Mouse (Mus musculus): ENCODE measurements around the gene Sde2.

Sde2 gene

DNA sequence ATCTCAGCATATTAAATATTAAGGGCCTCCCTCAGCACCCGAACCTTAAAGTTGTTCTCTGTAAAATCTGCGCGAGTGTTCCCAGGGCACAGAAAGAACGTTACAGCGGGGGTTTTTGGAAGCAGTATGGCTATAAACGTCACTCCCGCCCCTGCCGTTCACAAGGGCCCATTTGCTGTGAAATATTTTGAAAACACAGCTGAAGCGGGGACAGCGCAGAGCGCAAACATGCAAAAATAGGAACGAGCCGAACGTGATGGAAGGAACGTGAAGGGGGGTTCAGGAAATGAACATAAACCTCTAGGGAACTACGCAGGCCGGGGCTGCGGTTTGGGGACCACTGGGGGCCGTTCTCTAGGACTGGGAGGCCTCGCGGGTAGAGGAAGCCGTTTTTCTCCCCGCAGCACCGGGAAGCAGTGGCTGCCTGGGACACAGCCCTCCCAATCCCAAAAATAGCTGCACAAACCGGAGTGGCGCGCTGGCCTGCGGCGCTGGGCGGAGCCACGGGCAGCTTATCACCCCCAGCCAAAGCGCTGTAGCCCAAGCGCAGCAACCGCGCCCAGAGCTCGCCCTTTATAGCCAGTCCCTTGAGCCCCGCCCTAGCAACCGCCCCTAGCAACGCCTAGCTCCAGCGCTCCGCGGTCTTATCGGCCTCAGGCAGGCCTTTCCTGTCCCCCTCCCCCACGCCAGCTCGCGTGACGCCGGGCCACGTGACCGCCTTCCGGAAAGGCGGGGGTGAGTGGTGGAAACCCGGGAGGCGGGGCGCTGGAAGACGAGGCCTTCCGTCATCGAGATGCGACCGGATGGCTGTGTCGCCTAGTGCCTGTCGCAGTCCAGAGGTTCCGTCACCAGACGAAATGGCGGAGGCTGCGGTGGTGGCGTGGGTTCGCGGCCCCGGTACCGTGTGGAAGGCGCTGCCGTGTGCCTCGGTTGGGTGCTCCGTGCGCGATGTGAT, at the start of gene Sde2:
Gene Sde2 (plus strand): TSS at position 812 of the 955 bp plus-strand sequence.
- peak; percentile 100 for DNase-seq (ENCODE audit: low spot score)

DNA sequence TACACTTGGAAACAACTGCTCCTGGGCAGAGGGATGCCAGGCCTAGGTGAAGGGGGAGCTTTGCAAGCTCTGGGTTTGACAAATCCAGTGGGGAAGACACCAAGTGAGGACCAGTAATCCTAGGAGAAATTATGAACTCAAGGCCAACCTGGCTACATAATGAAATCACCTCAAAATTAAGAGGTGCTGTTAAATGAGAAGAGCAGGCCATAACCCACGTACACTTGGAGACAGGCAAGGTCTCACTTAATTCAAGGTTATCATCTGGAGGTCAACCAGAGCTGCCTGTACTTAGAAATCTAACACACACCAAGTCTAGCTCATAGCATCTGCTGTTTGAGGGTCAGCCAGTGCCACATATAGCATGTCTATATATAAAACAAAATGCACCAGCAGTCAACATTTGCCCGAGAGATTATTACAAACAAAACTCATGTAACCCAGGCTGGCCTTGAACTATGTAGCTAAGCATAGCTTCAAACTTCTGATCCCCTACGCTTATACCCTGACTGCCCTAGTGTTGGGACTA, 49.4 kb upstream of the Sde2 start:
- DNase-seq (ENCODE audit: low spot score) = no peak

DNA sequence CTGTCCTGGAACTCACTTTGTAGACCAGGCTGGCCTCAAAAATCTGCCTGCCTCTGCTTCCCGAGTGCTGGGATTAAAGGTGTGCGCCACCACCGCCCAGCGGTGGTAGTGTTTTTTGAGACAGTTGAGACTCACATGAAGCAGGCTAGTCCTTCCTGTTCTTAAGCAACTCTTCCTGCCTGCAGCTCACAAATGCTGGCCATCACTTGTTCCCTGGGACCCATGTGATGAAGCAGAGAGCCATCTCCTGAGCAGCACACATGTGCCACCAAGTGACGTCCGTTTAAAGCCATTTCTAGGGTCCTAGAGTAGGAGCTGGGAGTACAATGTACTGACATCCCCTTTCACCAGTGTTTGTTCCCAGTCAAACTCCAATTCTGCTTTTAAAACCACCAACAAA, 47.0 kb upstream of the Sde2 start:
- no peak for DNase-seq (ENCODE audit: low spot score)

DNA sequence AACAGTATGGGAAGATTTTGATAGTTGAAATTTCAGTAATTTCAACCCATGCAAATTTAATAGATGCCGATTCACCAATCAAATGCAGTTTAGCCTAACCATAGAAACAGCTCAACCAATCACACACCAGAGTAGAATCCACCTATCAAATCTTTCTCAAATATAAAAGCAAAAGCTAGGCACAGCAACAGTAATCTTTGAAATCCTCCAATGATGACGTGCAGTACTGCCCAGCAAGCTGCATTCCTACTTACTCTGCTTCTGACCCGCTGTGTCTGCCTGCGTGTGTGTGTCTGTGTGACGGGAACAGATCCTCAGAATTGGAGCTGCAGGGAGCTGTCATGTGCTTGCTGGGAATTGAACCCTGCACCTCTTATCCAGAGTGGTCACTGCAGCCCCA, 42.1 kb upstream of the Sde2 start:
- DNase-seq (ENCODE audit: low spot score) = no peak

DNA sequence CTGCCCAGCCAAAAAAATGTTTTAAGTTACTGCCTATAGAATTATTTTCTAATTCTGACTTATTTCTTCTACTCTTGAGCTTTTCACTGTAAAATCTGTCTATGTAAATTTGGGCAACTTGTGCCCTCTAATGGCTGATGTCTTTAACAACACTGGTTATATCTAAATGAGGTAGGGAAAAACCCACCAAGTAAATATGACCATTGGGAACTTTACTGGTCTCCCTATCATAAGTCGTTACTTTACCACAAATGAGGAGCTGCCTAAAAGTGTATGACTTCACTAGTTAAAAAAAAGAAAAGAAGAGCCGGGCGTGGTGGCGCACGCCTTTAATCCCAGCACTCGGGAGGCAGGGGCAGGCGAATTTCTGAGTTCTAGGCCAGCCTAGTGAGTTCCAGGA, 40.0 kb upstream of the Sde2 start:
- DNase-seq (ENCODE audit: low spot score) = no peak

- no peak for DNase-seq (ENCODE audit: low spot score)
Observed at GRCm38 (mm10) chr1:180811596-180812462, 39.1 kb upstream of the Sde2 start.

DNA sequence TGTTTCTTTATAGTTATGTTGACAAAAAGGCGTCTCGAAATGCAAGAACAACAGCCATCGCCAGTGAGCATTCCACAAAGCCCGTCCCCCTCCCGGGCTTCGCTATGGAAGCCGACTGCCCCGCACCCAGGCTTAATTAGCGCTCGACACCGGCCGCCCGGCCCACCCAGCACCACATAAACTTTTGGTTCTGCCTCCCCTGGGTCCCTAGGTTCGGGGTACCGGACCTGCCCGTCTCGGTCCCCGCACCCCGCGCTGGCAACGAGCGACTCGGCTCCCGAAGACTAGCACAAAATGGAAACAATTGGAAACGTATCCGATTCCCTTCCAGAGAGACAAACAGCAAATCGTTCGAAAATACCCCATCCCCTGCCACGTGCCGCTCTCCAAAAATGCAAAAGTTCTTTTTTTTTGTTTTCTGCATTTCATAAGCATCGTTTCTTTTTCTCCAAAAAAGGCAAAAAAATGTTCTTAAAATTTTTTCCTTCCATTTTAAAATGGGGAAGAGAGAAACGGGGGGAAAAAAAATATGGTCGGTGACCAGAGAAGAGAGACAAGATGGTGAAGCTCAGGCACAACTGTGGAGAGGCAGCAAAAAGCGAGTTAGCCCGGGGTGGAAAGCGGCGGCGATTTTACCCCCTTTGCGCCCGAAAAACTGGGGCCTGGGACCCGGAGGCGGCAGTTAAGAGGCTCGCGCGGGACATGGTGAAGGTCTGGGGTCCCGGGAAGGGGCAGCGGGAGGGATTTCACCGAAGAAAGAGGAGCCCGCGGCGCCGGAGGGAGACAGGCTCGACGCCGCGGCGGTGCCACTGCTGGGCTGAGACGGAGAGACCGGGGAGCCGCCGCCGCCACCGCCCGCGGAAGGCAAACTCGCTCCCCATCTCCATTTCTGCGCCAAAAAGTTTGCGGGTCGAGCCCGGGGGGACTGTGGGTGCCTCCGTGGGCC, 38.2 kb upstream of the Sde2 start:
- peak; percentile 28 for DNase-seq (ENCODE audit: low spot score)

DNA sequence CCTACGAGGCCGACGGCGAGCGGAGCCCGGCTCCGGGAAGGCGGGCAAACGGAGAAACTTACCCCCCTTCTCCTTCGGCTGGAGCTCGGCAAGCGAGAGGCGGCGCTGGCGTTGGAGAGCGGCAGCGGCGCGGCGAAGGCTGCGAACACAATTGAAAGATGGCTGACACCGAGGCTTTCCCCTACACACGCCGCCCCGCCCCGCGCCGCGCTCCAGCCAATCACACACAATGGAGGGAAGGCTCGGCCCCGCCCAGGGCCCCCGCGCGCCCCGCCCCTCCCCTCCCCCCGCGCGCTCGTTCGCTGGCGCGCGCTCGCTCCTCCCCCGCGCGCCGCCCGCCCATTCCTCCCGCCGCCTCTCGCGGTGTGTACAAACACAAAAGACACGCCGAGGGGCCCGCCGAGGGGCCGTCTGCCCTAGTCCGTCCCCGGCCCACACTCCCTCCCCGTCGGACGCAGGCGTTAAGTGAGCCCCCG, 37.5 kb upstream of the Sde2 start:
- peak; percentile 90 for DNase-seq (ENCODE audit: low spot score)

GRCm38 (mm10) chr1:180813885-180814740, 36.8 kb upstream of the Sde2 start, which contains the start of gene H3f3a:
TSS of gene H3f3a (minus strand) at chr1:180813943.
- DNase-seq (ENCODE audit: low spot score) = peak; percentile 66

- DNase-seq (ENCODE audit: low spot score) = no peak
Observed at GRCm38 (mm10) chr1:180815371-180816024, 35.4 kb upstream of the Sde2 start.

DNA sequence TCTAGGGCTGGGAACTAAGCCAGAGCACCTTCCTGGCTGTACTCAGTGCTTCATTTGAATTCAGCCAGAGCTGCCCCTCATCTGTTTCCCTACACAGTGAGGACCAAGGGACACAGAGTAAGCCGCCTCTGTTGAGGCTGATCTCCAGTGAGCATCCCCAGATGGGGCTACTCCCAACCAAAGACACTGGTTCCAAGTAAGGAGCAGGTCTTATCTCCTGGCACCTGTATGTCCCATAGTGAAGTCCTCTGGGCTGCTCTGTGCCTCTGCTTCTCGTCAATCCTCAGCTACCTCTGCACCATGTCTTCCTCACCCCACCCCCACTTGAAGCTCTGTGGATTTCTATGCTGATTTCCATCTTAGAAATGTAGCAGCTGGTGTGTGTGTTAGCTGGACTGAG, 32.9 kb upstream of the Sde2 start:
- no peak for DNase-seq (ENCODE audit: low spot score)

- no peak for DNase-seq (ENCODE audit: low spot score)
Observed at GRCm38 (mm10) chr1:180821101-180821500, 29.8 kb upstream of the Sde2 start.

DNA sequence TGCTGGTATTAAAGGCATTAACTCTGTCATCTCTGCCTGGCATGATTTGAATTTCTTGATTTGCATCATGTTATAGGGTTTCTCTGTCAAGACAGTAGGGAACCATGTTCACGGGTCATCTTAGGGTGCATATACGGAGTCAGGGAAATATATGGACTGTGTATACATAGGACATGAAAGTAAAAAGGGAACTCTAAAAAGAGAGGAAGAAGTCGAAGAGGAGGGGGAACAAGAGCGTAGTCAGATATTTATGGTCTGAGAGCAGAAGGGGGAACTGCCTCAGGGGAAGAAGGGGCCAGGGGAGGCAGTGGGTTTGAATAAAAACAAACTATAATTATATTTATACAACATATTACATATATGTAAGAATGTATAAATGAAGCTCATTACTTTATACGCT, 28.7 kb upstream of the Sde2 start:
- no peak for DNase-seq (ENCODE audit: low spot score)

DNA sequence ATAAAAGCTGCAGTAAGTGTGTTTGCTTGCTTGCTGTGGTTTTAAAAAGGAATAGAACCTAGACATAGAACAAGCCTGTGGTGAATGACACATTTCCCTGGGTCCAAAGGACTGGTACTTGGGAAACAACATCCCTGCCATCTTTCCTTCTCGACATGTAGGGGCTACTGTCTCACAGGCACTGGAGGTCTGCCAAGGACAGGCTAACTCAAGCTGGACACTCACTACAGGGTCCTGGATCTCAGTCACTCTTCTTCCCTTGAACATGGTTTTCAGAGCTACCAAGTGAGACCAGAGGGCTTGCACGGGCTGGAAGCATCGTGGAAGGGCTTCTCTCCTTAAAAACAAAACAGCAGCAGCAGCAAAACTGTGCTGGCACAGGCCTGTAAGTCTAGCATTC, 27.2 kb upstream of the Sde2 start:
- no peak for DNase-seq (ENCODE audit: low spot score)

DNA sequence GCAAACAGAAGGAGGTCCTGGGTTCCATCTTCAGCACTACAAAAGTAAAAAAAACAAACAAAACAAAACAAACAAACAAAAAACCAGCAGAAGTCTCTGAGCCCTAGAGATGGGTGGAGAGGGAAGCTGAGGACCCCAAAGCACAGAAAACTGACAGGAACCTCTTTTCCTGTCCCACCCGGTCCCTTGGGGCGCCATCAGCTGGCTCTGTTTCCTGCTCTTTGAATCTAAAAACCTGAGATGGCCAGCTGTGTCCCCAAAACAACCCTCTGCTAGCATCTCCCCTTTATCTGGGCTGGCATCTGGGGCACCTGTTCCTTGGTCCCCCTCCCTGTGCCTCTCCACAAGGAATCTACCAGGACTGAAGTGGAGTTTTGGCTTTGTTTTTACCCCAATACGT, 26.2 kb upstream of the Sde2 start:
- no peak for DNase-seq (ENCODE audit: low spot score)

DNA sequence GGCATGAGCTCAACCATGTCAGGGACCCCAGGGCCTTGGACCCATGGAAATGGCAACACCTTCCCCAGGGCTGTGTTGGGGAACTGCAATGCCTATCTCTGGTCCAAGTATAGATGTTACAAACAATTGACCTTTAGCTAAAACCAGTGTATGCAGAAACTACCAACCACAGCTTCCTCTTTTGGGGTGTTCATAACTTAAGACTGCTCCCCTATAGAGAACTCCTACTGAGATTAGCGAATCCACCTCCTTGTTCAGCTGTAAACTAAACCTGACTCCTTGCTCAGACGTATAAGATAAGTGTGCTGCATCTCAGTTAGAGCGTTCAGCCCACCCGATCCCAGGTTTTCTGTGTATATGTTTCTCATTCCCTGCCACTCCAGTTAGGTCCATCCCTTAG, 24.3 kb upstream of the Sde2 start:
- DNase-seq (ENCODE audit: low spot score) = no peak

DNA sequence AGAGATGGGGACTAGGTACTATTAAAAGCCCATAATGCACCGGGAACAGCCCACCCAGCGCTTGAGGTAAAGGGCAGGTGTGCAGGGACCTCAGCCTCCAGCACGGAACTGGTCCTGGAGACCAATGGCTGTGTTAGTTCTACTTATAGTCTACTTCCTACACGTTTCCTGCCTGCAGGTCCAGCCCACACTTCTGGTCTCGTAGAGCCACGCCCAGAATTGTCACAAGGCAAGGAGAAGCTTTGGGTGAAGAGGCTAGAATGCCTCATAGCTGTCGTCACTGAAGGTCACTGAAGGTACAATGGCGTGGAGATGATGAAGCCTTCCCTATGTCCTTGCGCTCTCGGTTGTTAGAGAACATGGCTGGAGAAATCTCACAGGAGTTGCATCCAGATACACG, 21.2 kb upstream of the Sde2 start:
- DNase-seq (ENCODE audit: low spot score) = no peak

DNA sequence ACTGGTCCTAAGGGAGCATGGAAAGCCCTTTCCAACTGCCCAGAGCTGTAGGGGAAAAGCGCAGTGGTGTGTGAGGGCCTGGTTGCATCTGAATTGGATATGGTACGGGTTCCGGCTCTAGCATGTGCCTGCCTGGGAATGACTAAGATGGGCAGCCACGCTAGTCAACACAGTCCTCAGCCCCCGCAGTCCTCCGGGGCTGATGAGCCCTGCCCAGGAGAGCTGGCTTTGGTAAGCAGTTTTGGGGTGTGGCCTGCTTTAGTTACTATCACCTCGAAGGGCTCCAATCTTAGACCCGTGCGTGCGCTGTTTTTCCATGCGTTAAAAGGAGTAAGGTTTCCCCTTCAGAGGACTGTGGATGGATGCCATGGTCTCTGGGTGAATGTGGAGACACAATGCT, 20.8 kb upstream of the Sde2 start:
- DNase-seq (ENCODE audit: low spot score) = no peak

- no peak for DNase-seq (ENCODE audit: low spot score)
Observed at GRCm38 (mm10) chr1:180830588-180831346, 20.2 kb upstream of the Sde2 start.

All from left cerebral cortex, adult 11 months (tissue).